Mouse (Mus musculus): ENCODE data around the gene Arhgdia. TPM values are rescaled to one million over a fixed set of nuclear protein-coding genes. Genes with fewer than 3 reads are reported as not detected.
"Not testable (repeated sequence)": the region's sequence is repeated elsewhere in the genome, so short reads cannot be mapped to it uniquely, and the experiment has no call there.

Gene Arhgdia
- polyA plus RNA-seq, 1 experiment from 2014 or later, result 352 TPM

- TF ChIP-seq CTCF (IDR thresholded peaks at IDR 0.05; ENCODE audit: low read depth), result no peak
- TF ChIP-seq EP300 (optimal IDR thresholded peaks at IDR 0.05), result no peak
- ATAC-seq (ENCODE audit: low FRiP score, low TSS enrichment) (no peak), DNase-seq (ENCODE audit: low spot score) (no peak)
- WGBS, result 41% methylated on average over 17 of the region's 17 CpGs
- peak overlapping the region; percentile 91 for H3K4me3 ChIP-seq (ENCODE audit: low read depth, low read length)
- peak overlapping the region; percentile 75; the same call in 1 of the 2 replicates for H3K27ac ChIP-seq (replicated peaks)
- H3K9me3 ChIP-seq (ENCODE audit: control insufficient read depth, low read length), result no peaks in the 10 kb centered on the region
- peak overlapping the region; percentile 73 for H3K9ac ChIP-seq (ENCODE audit: low read length)
- H3K36me3 ChIP-seq (ENCODE audit: control insufficient read depth, insufficient read depth, low read length), result peaks cover 21% of the 10 kb centered on the region; the same call in 1 of the 2 replicates
- no peaks in the 10 kb centered on the region for H3K27me3 ChIP-seq (ENCODE audit: control insufficient read depth, insufficient read depth, low read length)
- H3K4me1 ChIP-seq (replicated peaks; ENCODE audit: control insufficient read depth, insufficient read depth), result no peaks in the 10 kb centered on the region
- peak overlapping the region; percentile 69 for H3K4me2 ChIP-seq (replicated peaks; ENCODE audit: low read depth)
These were observed 17.6 kb upstream of the Arhgdia start for GRCm38 (mm10) chr11:120598990-120599549.

GRCm38 (mm10) chr11:120598283-120598989 is 17.0 kb upstream of the Arhgdia start, which contains the start of the genes Alyref and Anapc11:
TSS of gene Alyref (minus strand) at chr11:120598365.
TSS of gene Anapc11 (plus strand) at chr11:120598421.
- Histone ChIP-seq H3K4me1 (replicated peaks; ENCODE audit: control insufficient read depth, insufficient read depth) (no peaks in the 10 kb centered on the region), H3K9me3 (ENCODE audit: control insufficient read depth, low read length) (no peaks in the 10 kb centered on the region), H3K4me3 (ENCODE audit: low read depth, low read length) (peak within 1 kb of the TSS; percentile 91), H3K9ac (ENCODE audit: low read length) (peak within 1 kb of the TSS; percentile 96), H3K36me3 (ENCODE audit: control insufficient read depth, insufficient read depth, low read length) (peaks cover 26% of the 10 kb centered on the region), H3K27me3 (ENCODE audit: control insufficient read depth, insufficient read depth, low read length) (no peaks in the 10 kb centered on the region), H3K4me2 (replicated peaks; ENCODE audit: low read depth) (peak within 1 kb of the TSS; percentile 91), H3K27ac (replicated peaks) (peak within 1 kb of the TSS; percentile 94)
- peak; percentile 97 for DNase-seq (ENCODE audit: low spot score)
- TF ChIP-seq EP300 (optimal IDR thresholded peaks at IDR 0.05) (peak; percentile 67), CTCF (IDR thresholded peaks at IDR 0.05; ENCODE audit: low read depth) (no peak; the same call in 1 of the 2 replicates)
- peak; percentile 98 for ATAC-seq (ENCODE audit: low FRiP score, low TSS enrichment)
- WGBS, result under 1% methylated on average over 84 of the region's 88 CpGs

GRCm38 (mm10) chr11:120597240-120598235 is 16.1 kb upstream of the Arhgdia start:
- H3K4me3 ChIP-seq (ENCODE audit: low read depth, low read length), result peak overlapping the region; percentile 91
- DNase-seq (ENCODE audit: low spot score), result peak; percentile 50
- TF ChIP-seq CTCF (IDR thresholded peaks at IDR 0.05; ENCODE audit: low read depth) (no peak), EP300 (optimal IDR thresholded peaks at IDR 0.05) (no peak)

GRCm38 (mm10) chr11:120588531-120588930 is 7.1 kb upstream of the Arhgdia start:
- H3K4me3 ChIP-seq (ENCODE audit: low read depth, low read length), result no peak overlapping the region
- ATAC-seq (ENCODE audit: low FRiP score, low TSS enrichment) (no peak), DNase-seq (ENCODE audit: low spot score) (no peak)
- no peak overlapping the region for H3K9ac ChIP-seq (ENCODE audit: low read length)
- 87% methylated on average over 6 of the region's 6 CpGs for WGBS
- H3K27ac ChIP-seq (replicated peaks), result no peak overlapping the region
- H3K36me3 ChIP-seq (ENCODE audit: control insufficient read depth, insufficient read depth, low read length), result peaks cover 25% of the 10 kb centered on the region
- H3K4me1 ChIP-seq (replicated peaks; ENCODE audit: control insufficient read depth, insufficient read depth), result no peaks in the 10 kb centered on the region
- H3K4me2 ChIP-seq (replicated peaks; ENCODE audit: low read depth), result no peak overlapping the region
- TF ChIP-seq EP300 (optimal IDR thresholded peaks at IDR 0.05) (no peak), CTCF (IDR thresholded peaks at IDR 0.05; ENCODE audit: low read depth) (no peak)
- H3K27me3 ChIP-seq (ENCODE audit: control insufficient read depth, insufficient read depth, low read length), result no peaks in the 10 kb centered on the region
- no peaks in the 10 kb centered on the region for H3K9me3 ChIP-seq (ENCODE audit: control insufficient read depth, low read length)

More at GRCm38 (mm10) chr11:120597240-120598235, 16.1 kb upstream of the Arhgdia start:
- H3K9ac ChIP-seq (ENCODE audit: low read length), result peak overlapping the region; percentile 96
- ATAC-seq (ENCODE audit: low FRiP score, low TSS enrichment), result peak; percentile 55
- H3K27me3 ChIP-seq (ENCODE audit: control insufficient read depth, insufficient read depth, low read length), result no peaks in the 10 kb centered on the region
- WGBS, result 2% methylated on average over 71 of the region's 99 CpGs
- H3K4me1 ChIP-seq (replicated peaks; ENCODE audit: control insufficient read depth, insufficient read depth), result no peaks in the 10 kb centered on the region
- H3K27ac ChIP-seq (replicated peaks), result peak overlapping the region; percentile 94
- H3K36me3 ChIP-seq (ENCODE audit: control insufficient read depth, insufficient read depth, low read length), result peaks cover 30% of the 10 kb centered on the region
- no peaks in the 10 kb centered on the region for H3K9me3 ChIP-seq (ENCODE audit: control insufficient read depth, low read length)
- peak overlapping the region; percentile 91 for H3K4me2 ChIP-seq (replicated peaks; ENCODE audit: low read depth)

GRCm38 (mm10) chr11:120583937-120584336 is 2.5 kb upstream of the Arhgdia start:
- Histone ChIP-seq H3K4me3 (ENCODE audit: low read depth, low read length) (no peak overlapping the region), H3K9me3 (ENCODE audit: control insufficient read depth, low read length) (no peaks in the 10 kb centered on the region), H3K4me1 (replicated peaks; ENCODE audit: control insufficient read depth, insufficient read depth) (peaks cover 7% of the 10 kb centered on the region), H3K27ac (replicated peaks) (no peak overlapping the region), H3K27me3 (ENCODE audit: control insufficient read depth, insufficient read depth, low read length) (no peaks in the 10 kb centered on the region), H3K4me2 (replicated peaks; ENCODE audit: low read depth) (no peak overlapping the region), H3K36me3 (ENCODE audit: control insufficient read depth, insufficient read depth, low read length) (peaks cover 17% of the 10 kb centered on the region), H3K9ac (ENCODE audit: low read length) (no peak overlapping the region)
- no peak for DNase-seq (ENCODE audit: low spot score)
- ATAC-seq (ENCODE audit: low FRiP score, low TSS enrichment), result no peak
- WGBS, result 90% methylated on average over 1 of the region's 1 CpGs
- TF ChIP-seq CTCF (IDR thresholded peaks at IDR 0.05; ENCODE audit: low read depth) (no peak), EP300 (optimal IDR thresholded peaks at IDR 0.05) (no peak)

GRCm38 (mm10) chr11:120582982-120583293 is 1.5 kb upstream of the Arhgdia start:
- not testable (repeated sequence) for DNase-seq (ENCODE audit: low spot score); H3K9ac ChIP-seq (ENCODE audit: low read length); H3K4me3 ChIP-seq (ENCODE audit: low read depth, low read length); H3K27ac ChIP-seq (replicated peaks); H3K4me1 ChIP-seq (replicated peaks; ENCODE audit: control insufficient read depth, insufficient read depth); H3K27me3 ChIP-seq (ENCODE audit: control insufficient read depth, insufficient read depth, low read length); H3K9me3 ChIP-seq (ENCODE audit: control insufficient read depth, low read length); ATAC-seq (ENCODE audit: low FRiP score, low TSS enrichment); H3K4me2 ChIP-seq (replicated peaks; ENCODE audit: low read depth)
- H3K36me3 ChIP-seq (ENCODE audit: control insufficient read depth, insufficient read depth, low read length), result peaks cover 24% of the 10 kb centered on the region
- 87% methylated on average over 2 of the region's 2 CpGs for WGBS
